Mouse (Mus musculus) gastrocnemius, postnatal 14 days (tissue): Measurements from ENCODE around the gene Gm16253. TPM values are rescaled to one million over a fixed set of nuclear protein-coding genes. Genes with fewer than 3 reads are reported as not detected.

Experiments
- DNase-seq: peaks from one replicate; pipeline ENCODE4 v3.0.0; 2021; ENCODE audit warnings: mixed read lengths
- intact Hi-C: fragments of 180-260 bp; cut with DNase I; formaldehyde crosslinking; loops from one replicate; pipeline ENCODE4 v1.15.1; 2025; ENCODE audit warnings: low total_unique reads
- total RNA-seq, 2 experiments: library from RNA; stranded (reverse); gene quantifications; 2 replicates each; pipeline ENCODE4 v1.2.3; 2021

Gene Gm16253
- total RNA-seq, 2 experiments from 2014 or later, result 1.2 to 1.5 TPM

DNA sequence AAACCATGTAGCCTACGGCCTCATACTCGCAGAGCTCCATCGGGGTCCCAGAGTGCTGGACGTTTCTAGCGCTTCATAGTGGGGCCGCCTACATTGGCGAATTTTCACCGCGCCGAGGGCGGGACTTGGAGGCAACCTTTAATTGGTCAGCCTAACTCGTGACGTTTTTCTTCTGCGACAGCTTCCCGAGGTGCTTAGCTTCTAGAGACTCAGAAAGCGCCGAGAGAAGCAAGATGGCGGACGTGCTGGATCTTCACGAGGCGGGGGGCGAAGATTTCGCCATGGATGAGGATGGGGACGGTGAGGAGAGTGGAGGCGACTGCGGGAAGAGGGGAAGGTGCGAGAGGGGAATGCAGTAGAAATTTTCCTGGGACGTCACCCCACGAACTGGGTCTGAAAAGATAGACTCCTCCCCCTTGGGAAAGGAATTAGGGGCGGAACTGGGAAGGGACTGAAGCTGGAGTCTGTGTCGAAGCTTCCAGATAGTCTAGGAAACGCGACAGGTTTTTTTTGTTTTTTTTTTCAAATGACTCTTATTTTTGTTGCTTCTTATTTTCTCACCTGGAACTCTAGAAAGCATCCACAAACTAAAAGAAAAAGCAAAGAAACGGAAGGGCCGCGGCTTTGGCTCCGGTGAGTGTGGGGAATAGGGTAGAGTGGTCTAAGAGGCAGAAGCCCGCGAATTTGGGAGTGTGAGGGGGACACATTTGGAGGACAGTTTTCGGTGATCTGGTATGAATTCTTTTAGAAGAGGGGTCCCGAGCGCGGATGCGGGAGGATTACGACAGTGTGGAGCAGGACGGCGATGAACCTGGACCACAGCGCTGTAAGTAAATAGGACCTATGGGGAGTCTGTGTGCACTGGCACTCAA, 53.2 kb downstream of the Gm16253 start, which contains the start of gene Rbm8a:
TSS of gene Rbm8a (plus strand) at position 205 of the 872 bp plus-strand sequence.
- peak; percentile 94 for DNase-seq
- intact Hi-C loops, result loop anchor here (5.0 kb wide), 1 partner anchor 33 kb away; the partner anchor contains the start of gene Ankrd34a

Other genes with a start within 250 kb of the Gm16253 start
- not detected for gene BC107364, start 124.7 kb upstream of the Gm16253 start, total RNA-seq
- gene Hfe2, start 51.8 kb upstream of the Gm16253 start, total RNA-seq, result 100 to 1,000 TPM; 460 to 465 TPM
- 100 to 1,000 TPM; 288 to 458 TPM for gene Txnip, start 19.0 kb upstream of the Gm16253 start, total RNA-seq
- 10 to 100 TPM; 30.3 to 34.0 TPM for gene Polr3gl, start 17.2 kb downstream of the Gm16253 start, total RNA-seq
- 1 to 10 TPM in 1 of 2 experiments, under 1 TPM in 1; 0.66 to 1.9 TPM for gene Ankrd34a, start 19.7 kb downstream of the Gm16253 start, total RNA-seq
- 10 to 100 TPM; 13.6 to 16.4 TPM for gene Lix1l, start 24.2 kb downstream of the Gm16253 start, total RNA-seq
- gene Rbm8a, start 52.9 kb downstream of the Gm16253 start, total RNA-seq, result 10 to 100 TPM; 36.6 to 44.1 TPM
- gene Pex11b, start 58.4 kb downstream of the Gm16253 start, total RNA-seq, result 10 to 100 TPM; 22.3 to 22.4 TPM
- under 1 TPM; 0.13 to 0.25 TPM for gene Gm42957, start 58.5 kb downstream of the Gm16253 start, total RNA-seq
- gene Itga10, start 68.6 kb downstream of the Gm16253 start, total RNA-seq, result 1 to 10 TPM; 2.9 to 3.0 TPM
- 1 to 10 TPM; 1.0 to 2.3 TPM for gene Ankrd35, start 93.1 kb downstream of the Gm16253 start, total RNA-seq
- gene Pias3, start 119.4 kb downstream of the Gm16253 start, total RNA-seq, result 10 to 100 TPM; 10.4 to 12.1 TPM
- gene Nudt17, start 131.6 kb downstream of the Gm16253 start, total RNA-seq, result under 1 TPM; 0.96 to 1.00 TPM
- gene Polr3c, start 150.6 kb downstream of the Gm16253 start, total RNA-seq, result 10 to 100 TPM; 16.0 to 18.7 TPM
- gene Rnf115, start 150.7 kb downstream of the Gm16253 start, total RNA-seq, result 10 to 100 TPM; 53.8 to 89.7 TPM